Mouse (Mus musculus) forebrain, postnatal 0 days (tissue): ENCODE data around the gene Zfp825. TPM values are rescaled to one million over a fixed set of nuclear protein-coding genes. Genes with fewer than 3 reads are reported as not detected.
"Not testable (repeated sequence)": the region's sequence is repeated elsewhere in the genome, so short reads cannot be mapped to it uniquely, and the experiment has no call there.

Experiments
- ATAC-seq: fragments of 200-750 bp; cut with Nextera tagmentation; 2 replicates; pipeline ENCODE4 v1.8.0; 2017; ENCODE audit warnings: mild to moderate bottlenecking, moderate library complexity
- DNase-seq: peaks from one replicate; pipeline ENCODE4 v3.0.0-alpha.2; 2015
- H3K27ac ChIP-seq: fragments of 300-500 bp; sonication (generic); 2 replicates; pipeline ENCODE4 v1.5.1; 2014; ENCODE audit warnings: low read depth, mild to moderate bottlenecking, antibody characterized with exemption, low read length, moderate library complexity, mixed read lengths
- H3K27me3 ChIP-seq: fragments of 300-500 bp; sonication (generic); 2 replicates; pipeline ENCODE4 v1.6.1; 2014; ENCODE audit warnings: mild to moderate bottlenecking, low read length, mixed read lengths; ENCODE audit not compliant: insufficient read depth
- H3K36me3 ChIP-seq: fragments of 300-500 bp; sonication (generic); 2 replicates; pipeline ENCODE4 v1.6.1; 2014; ENCODE audit warnings: mild to moderate bottlenecking, moderate library complexity; ENCODE audit not compliant: insufficient read depth
- H3K4me1 ChIP-seq: fragments of 300-500 bp; sonication (generic); 2 replicates; pipeline ENCODE4 v1.6.1; 2014; ENCODE audit warnings: antibody characterized with exemption; ENCODE audit not compliant: insufficient read depth
- H3K4me2 ChIP-seq: fragments of 300-500 bp; sonication (generic); 2 replicates; pipeline ENCODE4 v1.6.1; 2014; ENCODE audit warnings: low read depth, mild to moderate bottlenecking, moderate library complexity
- H3K4me3 ChIP-seq: fragments of 300-500 bp; sonication (generic); 2 replicates; pipeline ENCODE4 v1.5.1; 2014; ENCODE audit warnings: low read depth, low read length, mixed read lengths
- H3K9ac ChIP-seq: fragments of 300-500 bp; sonication (generic); 2 replicates; pipeline ENCODE4 v1.6.1; 2014; ENCODE audit warnings: mild to moderate bottlenecking
- H3K9me3 ChIP-seq: fragments of 300-500 bp; sonication (generic); 2 replicates; pipeline ENCODE4 v1.6.1; 2016; ENCODE audit warnings: low read length
- CTCF ChIP-seq: sonication (generic); IDR thresholded peaks from 2 replicates; pipeline ENCODE4 v1.5.1; 2016; ENCODE audit warnings: antibody characterized with exemption, control low read depth, low read depth
- WGBS: fragments of 180-500 bp; shearing (Covaris S2); extraction: QIAGEN DNeasy Blood & Tissue Kit; methylation state at CpG from one replicate; pipeline ENCODE4 v1.1.7; 2014; 5-methylcytosine and 5-hydroxymethylcytosine counted together
- polyA plus RNA-seq: library from polyadenylated mRNA; unstranded; fragments of >200 nt; fragmentation: Nextera tagmentation; extraction: Ambion mirVana; gene quantifications from 2 replicates; pipeline ENCODE4 v1.2.1, GENCODE M21; 2015
- total RNA-seq: library from RNA; depleted of rRNA; stranded (reverse); fragments of >200 nt; gene quantifications from 2 replicates; pipeline ENCODE4 v1.2.3, GENCODE M21; 2014; rRNA removed

The Zfp825 gene
- 7.0 and 13.5 TPM in 2 replicates for total RNA-seq
- polyA plus RNA-seq: 7.8 and 10.8 TPM in 2 replicates

DNA sequence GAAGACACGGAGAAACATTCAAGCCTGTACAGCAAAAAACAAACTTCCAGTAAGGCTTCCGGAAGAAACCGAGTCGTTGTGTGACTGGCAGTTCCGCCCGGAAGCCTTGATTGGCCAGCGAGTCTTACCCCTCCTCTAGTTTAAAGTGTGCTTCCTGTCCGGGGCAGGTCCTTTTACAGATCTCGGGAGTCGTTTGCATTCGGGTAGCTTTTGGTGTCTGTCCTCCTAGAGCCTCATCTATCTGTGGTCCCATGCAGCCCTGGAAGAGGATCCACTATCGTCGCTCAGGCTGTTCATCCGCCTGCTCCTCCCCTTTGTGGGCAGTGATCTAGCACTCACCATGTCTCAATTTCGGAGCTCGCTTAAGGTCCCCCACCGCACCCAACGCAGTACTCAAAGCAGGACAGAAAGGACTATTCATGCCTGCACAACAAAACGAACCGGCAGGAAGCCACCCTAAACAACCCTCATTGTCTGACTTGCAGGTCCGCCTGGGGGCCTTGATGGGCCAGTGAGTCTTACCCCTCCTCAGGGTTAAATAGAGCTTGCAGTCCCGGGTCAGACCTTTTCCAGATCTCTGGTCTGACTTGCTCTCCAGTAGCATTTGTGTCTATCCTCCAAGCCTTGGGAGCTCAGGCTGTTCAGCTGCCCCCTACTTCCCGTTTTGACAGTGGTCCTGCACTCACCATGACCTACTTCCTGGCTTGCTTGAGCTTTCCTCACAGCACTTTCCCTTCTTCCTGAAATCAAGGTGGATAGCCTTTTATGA is at the start of gene Zfp825:
Zfp825 (minus strand) TSS at position 82 of the 769 bp plus-strand sequence.
- TF ChIP-seq CTCF: no peak
- no peaks in the 10 kb centered on the region for H3K9me3 ChIP-seq

DNA sequence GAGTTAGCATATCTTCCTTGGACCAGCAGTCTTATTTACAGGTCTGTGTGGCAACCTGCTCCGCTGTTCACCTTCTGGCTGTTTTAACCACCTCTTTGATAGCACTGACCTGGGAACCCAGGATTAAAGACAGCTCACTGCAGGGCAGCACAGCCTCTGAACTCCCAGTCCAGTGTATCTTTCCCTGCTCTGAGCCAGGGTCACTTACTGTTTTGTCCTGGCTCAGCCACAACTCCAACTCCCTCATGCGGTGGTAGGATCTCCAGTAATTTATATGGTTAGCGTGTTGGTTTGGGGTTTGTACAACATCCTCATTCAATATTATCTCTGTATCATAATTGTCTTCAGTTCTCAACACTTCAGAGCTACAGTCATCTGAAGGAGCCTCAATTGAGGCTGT is 41.6 kb upstream of the Zfp825 start:
- H3K9me3 ChIP-seq, H3K4me3 ChIP-seq, DNase-seq, H3K4me1 ChIP-seq, H3K4me2 ChIP-seq, H3K9ac ChIP-seq, H3K36me3 ChIP-seq, H3K27ac ChIP-seq, ATAC-seq, H3K27me3 ChIP-seq: not testable (repeated sequence)
- WGBS: 92% methylated on average over 3 of the region's 3 CpGs

More for the DNA sequence above, at the start of gene Zfp825:
- Histone ChIP-seq H3K36me3 (no peaks in the 10 kb centered on the region), H3K9ac (peak within 1 kb of the TSS; percentile 74), H3K27ac (peak within 1 kb of the TSS; percentile 86), H3K27me3 (no peaks in the 10 kb centered on the region), H3K4me2 (peak within 1 kb of the TSS; percentile 81), H3K4me3 (peak within 1 kb of the TSS; percentile 57), H3K4me1 (no peaks in the 10 kb centered on the region)
- under 1% methylated on average over 23 of the region's 23 CpGs for WGBS
- ATAC-seq (peak; percentile 100), DNase-seq (peak; percentile 91)

DNA sequence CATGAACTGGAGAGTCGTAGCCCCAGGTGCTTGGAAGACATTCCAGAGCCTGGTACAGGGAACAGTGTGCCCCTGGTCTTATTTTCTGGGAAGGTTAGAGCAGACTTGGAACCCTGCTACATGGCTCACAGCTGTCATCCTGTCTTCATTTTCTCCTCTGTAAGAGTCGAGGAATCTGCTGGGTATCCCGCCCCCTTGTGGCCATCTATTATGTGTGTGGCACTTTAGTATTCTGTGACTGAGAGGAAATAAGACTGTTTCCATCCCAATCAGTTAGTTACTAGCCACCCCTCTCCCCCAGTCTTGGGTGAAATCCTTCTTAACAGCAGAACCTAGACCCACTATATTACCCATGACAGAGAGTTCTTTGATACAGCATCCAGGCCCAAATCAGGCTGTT is 41.1 kb upstream of the Zfp825 start:
- 16% methylated on average over 3 of the region's 3 CpGs for WGBS
- H3K9ac ChIP-seq, H3K36me3 ChIP-seq, H3K9me3 ChIP-seq, H3K4me1 ChIP-seq, H3K27ac ChIP-seq, H3K27me3 ChIP-seq, H3K4me3 ChIP-seq, H3K4me2 ChIP-seq: not testable (repeated sequence)
- DNase-seq (peak; percentile 73), ATAC-seq (peak; percentile 83)
- TF ChIP-seq CTCF: peak; percentile 68

DNA sequence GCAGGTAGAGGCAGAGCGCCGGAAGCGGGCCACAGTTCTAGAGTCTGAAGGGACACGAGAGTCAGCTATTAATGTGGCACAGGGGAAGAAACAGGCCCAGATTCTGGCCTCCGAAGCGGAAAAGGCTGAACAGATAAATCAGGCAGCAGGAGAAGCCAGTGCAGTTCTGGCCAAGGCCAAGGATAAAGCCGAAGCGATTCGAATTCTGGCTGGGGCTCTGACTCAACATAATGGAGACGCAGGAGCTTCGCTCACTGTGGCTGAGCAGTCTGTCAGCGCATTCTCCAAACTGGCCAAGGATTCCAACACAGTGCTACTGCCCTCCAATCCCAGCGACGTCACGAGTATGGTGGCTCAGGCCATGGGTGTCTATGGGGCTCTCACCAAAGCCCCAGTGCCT is 40.3 kb upstream of the Zfp825 start:
- H3K27ac ChIP-seq: no peak overlapping the region
- H3K36me3 ChIP-seq: no peaks in the 10 kb centered on the region
- no peaks in the 10 kb centered on the region for H3K4me1 ChIP-seq
- DNase-seq: no peak
- 85% methylated on average over 15 of the region's 15 CpGs for WGBS
- no peaks in the 10 kb centered on the region for H3K27me3 ChIP-seq
- no peak overlapping the region for H3K4me2 ChIP-seq
- TF ChIP-seq CTCF: no peak
- H3K9me3 ChIP-seq: 0 out of 2 replicates have a peak, but pooled peaks cover 4% of the 10 kb centered on the region
- no peak overlapping the region for H3K4me3 ChIP-seq
- no peak overlapping the region for H3K9ac ChIP-seq
- peak; percentile 34; the same call in 1 of the 2 replicates for ATAC-seq

DNA sequence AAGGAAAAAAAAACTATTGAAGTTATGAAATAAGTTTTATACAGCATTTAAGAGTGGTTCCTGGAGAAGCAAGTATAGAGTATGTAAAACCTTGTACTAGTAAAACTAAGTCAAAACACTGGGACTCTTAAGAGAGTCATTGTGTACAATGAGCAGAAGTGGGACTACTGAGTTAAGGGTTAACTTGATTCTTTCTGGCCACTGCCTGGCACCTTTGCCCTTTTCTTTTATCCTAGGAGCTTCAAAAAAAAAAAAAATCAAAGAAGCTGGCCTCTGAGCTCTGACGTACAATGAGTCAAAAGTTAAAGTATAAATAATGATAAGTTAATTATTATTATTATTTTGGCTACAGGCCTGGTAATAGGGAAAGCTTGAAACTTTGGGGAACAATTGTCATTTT is 37.5 kb upstream of the Zfp825 start:
- ATAC-seq, H3K9ac ChIP-seq, DNase-seq, H3K27me3 ChIP-seq, H3K9me3 ChIP-seq, H3K4me2 ChIP-seq, H3K36me3 ChIP-seq, H3K27ac ChIP-seq, H3K4me1 ChIP-seq, H3K4me3 ChIP-seq: not testable (repeated sequence)
- WGBS: 30% methylated on average over 1 of the region's 1 CpGs

DNA sequence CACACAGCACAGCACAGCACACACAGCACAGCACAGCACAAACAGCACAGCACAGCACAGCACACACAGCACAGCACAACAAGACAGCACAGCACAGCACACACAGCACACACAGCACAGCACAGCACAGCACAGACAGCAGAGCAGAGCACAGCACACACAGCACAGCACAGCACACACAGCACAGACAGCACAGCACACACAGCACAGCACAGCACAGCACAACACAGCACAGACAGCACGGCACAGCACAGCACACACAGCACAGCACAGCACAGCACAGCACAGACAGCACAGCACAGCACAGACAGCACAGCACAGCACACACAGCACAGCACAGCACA is 35.6 kb upstream of the Zfp825 start:
- not testable (repeated sequence) for H3K27ac ChIP-seq, DNase-seq, H3K4me3 ChIP-seq, H3K9ac ChIP-seq, H3K27me3 ChIP-seq, H3K4me1 ChIP-seq, H3K36me3 ChIP-seq, H3K4me2 ChIP-seq, H3K9me3 ChIP-seq
- 32% methylated on average over 1 of the region's 1 CpGs for WGBS
- peak; percentile 29; the same call in 1 of the 2 replicates for ATAC-seq

DNA sequence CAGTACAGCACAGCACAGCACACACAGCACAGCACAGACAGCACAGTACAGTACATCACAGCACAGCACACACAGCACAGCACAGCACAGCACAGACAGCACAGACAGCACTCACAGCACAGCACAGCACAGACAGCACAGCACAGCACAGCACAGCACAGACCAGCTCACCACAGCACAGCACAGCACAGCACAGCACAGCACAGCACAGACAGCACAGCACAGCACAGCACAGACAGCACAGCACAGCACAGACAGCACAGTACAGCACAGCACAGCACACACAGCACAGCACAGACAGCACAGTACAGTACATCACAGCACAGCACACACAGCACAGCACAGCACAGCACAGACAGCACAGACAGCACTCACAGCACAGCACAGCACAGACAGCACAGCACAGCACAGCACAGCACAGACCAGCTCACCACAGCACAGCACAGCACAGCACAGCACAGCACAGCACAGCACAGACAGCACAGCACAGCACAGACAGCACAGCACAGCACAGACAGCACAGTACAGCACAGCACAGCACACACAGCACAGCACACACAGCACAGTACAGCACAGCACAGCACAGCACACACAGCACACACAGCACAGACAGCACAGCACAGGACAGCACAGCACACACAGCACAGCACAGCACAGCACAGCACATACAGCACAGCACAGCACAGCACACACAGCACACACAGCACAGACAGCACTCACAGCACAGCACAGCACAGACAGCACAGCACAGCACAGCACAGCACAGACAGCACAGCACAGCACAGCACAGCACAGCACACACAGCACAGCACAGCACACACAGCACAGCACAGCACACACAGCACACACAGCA is 35.0 kb upstream of the Zfp825 start:
- not testable (repeated sequence) for H3K9me3 ChIP-seq, H3K9ac ChIP-seq, H3K4me3 ChIP-seq, H3K27ac ChIP-seq, H3K36me3 ChIP-seq, H3K4me1 ChIP-seq, H3K27me3 ChIP-seq, H3K4me2 ChIP-seq, DNase-seq
- ATAC-seq: peak; percentile 53; the same call in 1 of the 2 replicates
